Comparison of ENCODE assay signal across 21 mouse cellular contexts in genomic region chr3:104812254-104812653, GRCm38 (mm10). TPM values are rescaled to one million over a fixed set of nuclear protein-coding genes. Genes with fewer than 3 reads are reported as not detected.
DNase-seq lines count a peak whose midpoint lies in the region; ATAC-seq and TF ChIP-seq lines count a peak whose summit lies in the region.
"Had no signal": no experiment of that assay in that cellular context is flagged by ENCODE, and none has a peak within 500 bp of the region (broad histone marks: within the 10 kb centered on the region; RNA-seq: fewer than 3 reads in every experiment).

No protein-coding gene starts in this region.

- intact Hi-C loops in gastrocnemius, postnatal 36 days (cut with DNase I), result no loop called here
- intact Hi-C loops in left cerebral cortex, adult 2 months (cut with DNase I), result no loop called here

- H3K4me3 ChIP-seq in liver, postnatal 0 days (ENCODE audit: low read depth, low read length), result no peak overlapping the region
- H3K4me3 ChIP-seq in liver, embryonic 12.5 days, result no peak overlapping the region
- H3K4me3 ChIP-seq in E14TG2a.4 (replicated peaks; ENCODE audit: low read length), result peak overlapping the region; percentile 46
- 0 out of 4 replicates have a peak overlapping the region, but pooled peaks of 1 of the 2 experiments have one; percentile 4 for H3K4me3 ChIP-seq in ES-E14 (ENCODE audit: insufficient read depth in 1 of 2, low read depth in 1 of 2, low read length in 2 of 2, poor library complexity in 1 of 2, severe bottlenecking in 1 of 2)
- H3K4me3 ChIP-seq in left cerebral cortex, adult 2 months, result no peak overlapping the region
- H3K4me3 ChIP-seq: hindbrain, embryonic 10.5 days; hindbrain, embryonic 15.5 days had no signal

- H3K4me2 ChIP-seq in liver, postnatal 0 days (ENCODE audit: low read depth, low read length), result no peak overlapping the region
- no peak overlapping the region for H3K4me2 ChIP-seq in liver, embryonic 12.5 days
- H3K4me2 ChIP-seq: heart, embryonic 11.5 days; hindbrain, embryonic 15.5 days had no signal

- H3K9ac ChIP-seq in liver, postnatal 0 days (replicated peaks), result no peak overlapping the region
- H3K9ac ChIP-seq in liver, embryonic 12.5 days, result no peak overlapping the region
- no peak overlapping the region for H3K9ac ChIP-seq in ES-E14 (ENCODE audit: insufficient read depth, low read depth, low read length, poor library complexity, severe bottlenecking)
- H3K9ac ChIP-seq: hindbrain, embryonic 15.5 days had no signal

- no peak for TF ChIP-seq CTCF in liver, postnatal 0 days (IDR thresholded peaks at IDR 0.05; ENCODE audit: low read depth)
- no peak for TF ChIP-seq CTCF in E14TG2a.4 (conservative IDR thresholded peaks at IDR 0.05; ENCODE audit: low read length)
- no peak for TF ChIP-seq CTCF in left cerebral cortex, adult 2 months (IDR thresholded peaks at IDR 0.05)

- H3K27me3 ChIP-seq in liver, postnatal 0 days (ENCODE audit: insufficient read depth, low read length), result no peaks in the 10 kb centered on the region
- H3K27me3 ChIP-seq in liver, embryonic 12.5 days (replicated peaks), result no peaks in the 10 kb centered on the region
- H3K27me3 ChIP-seq in E14TG2a.4 (ENCODE audit: insufficient read depth, low read length), result no peaks in the 10 kb centered on the region
- H3K27me3 ChIP-seq: hindbrain, embryonic 15.5 days had no signal

- in situ Hi-C loops in ES-E14 (cut with MboI; ENCODE audit: low sequenced_read_pairs in 2 of 2, unreplicated experiment in 2 of 2), result no loop called here

- DNase-seq in liver, postnatal 0 days, result no peak
- no peak for DNase-seq in ES-E14 (ENCODE audit: low read depth, low spot score)
- DNase-seq in gastrocnemius, postnatal 36 days, result no peak
- no peak for DNase-seq in left cerebral cortex, adult 2 months (ENCODE audit: extremely low spot score in 1 of 2, low spot score in 2 of 2)
- DNase-seq in gastrocnemius, postnatal 25 days, result no peak
- DNase-seq: adrenal gland, adult 8-10 months; adrenal gland, postnatal 36 days; B cell, adult 2 months; cerebellum, adult 2 months; cerebellum, postnatal 14 days; kidney, adult 2 months had no signal

- H3K27ac ChIP-seq in liver, postnatal 0 days (ENCODE audit: low read depth), result peak overlapping the region; percentile 70
- no peak overlapping the region for H3K27ac ChIP-seq in liver, embryonic 12.5 days
- peak overlapping the region; percentile 64 for H3K27ac ChIP-seq in ES-E14 (ENCODE audit: insufficient read depth, low read depth, low read length, poor library complexity, severe bottlenecking)
- no peak overlapping the region for H3K27ac ChIP-seq in left cerebral cortex, adult 2 months
- H3K27ac ChIP-seq: hindbrain, embryonic 10.5 days; hindbrain, embryonic 15.5 days had no signal

- peaks cover 17% of the 10 kb centered on the region for H3K4me1 ChIP-seq in liver, postnatal 0 days (ENCODE audit: insufficient read depth)
- H3K4me1 ChIP-seq in liver, embryonic 12.5 days, result peaks cover 27% of the 10 kb centered on the region
- H3K4me1 ChIP-seq in E14TG2a.4 (replicated peaks; ENCODE audit: low read depth, low read length) (peaks cover 66% of the 10 kb centered on the region), ES-E14 (ENCODE audit: control insufficient read depth in 2 of 2, insufficient read depth in 2 of 2, low read length in 2 of 2, poor library complexity in 1 of 2) (peaks cover 14 to 21% of the 10 kb centered on the region in 2 experiments; a peak in 3 of 4 replicates)

- no peaks in the 10 kb centered on the region for H3K9me3 ChIP-seq in liver, postnatal 0 days (ENCODE audit: low read length)
- H3K9me3 ChIP-seq in liver, embryonic 12.5 days (replicated peaks), result no peaks in the 10 kb centered on the region
- H3K9me3 ChIP-seq in E14TG2a.4 (ENCODE audit: low read length) (no peaks in the 10 kb centered on the region), ES-E14 (ENCODE audit: control insufficient read depth, insufficient read depth, low read depth, low read length) (no peaks in the 10 kb centered on the region)
- H3K9me3 ChIP-seq: hindbrain, embryonic 10.5 days; hindbrain, embryonic 15.5 days had no signal

- WGBS in liver, postnatal 0 days (ENCODE audit: insufficient replicate concordance), result 74% methylated on average over 4 of the region's 4 CpGs
- 63% methylated on average over 4 of the region's 4 CpGs for WGBS in liver, embryonic 12.5 days (ENCODE audit: insufficient replicate concordance)

- no peak for ATAC-seq in liver, postnatal 0 days
- no peak for ATAC-seq in liver, embryonic 12.5 days
- 0 out of 2 replicates have a peak, but pooled peaks have one; percentile 31 for ATAC-seq in megakaryocyte progenitor cell, adult 5-6 weeks (replicated peaks; ENCODE audit: poor library complexity)
- ATAC-seq: CD4-positive, CD25-positive, alpha-beta regulatory T cell, adult 4 months; forebrain, embryonic 14.5 days had no signal

- no peaks in the 10 kb centered on the region for H3K36me3 ChIP-seq in liver, postnatal 0 days (replicated peaks; ENCODE audit: insufficient read depth, low read length)
- no peaks in the 10 kb centered on the region for H3K36me3 ChIP-seq in liver, embryonic 12.5 days
- H3K36me3 ChIP-seq in E14TG2a.4 (ENCODE audit: insufficient read depth, low read length) (peaks cover 22% of the 10 kb centered on the region), ES-E14 (ENCODE audit: control insufficient read depth, insufficient read depth, low read length, poor library complexity, severe bottlenecking) (no peaks in the 10 kb centered on the region)
- H3K36me3 ChIP-seq: hindbrain, embryonic 15.5 days had no signal

- TF ChIP-seq EP300 in liver, postnatal 0 days (IDR thresholded peaks at IDR 0.05; ENCODE audit: low read depth), result no peak

TF ChIP-seq in ES-E14, 5 proteins besides CTCF, POLR2A, EP300 and RAD21:
- TF ChIP-seq ZC3H11A (IDR thresholded peaks at IDR 0.05; ENCODE audit: borderline replicate concordance, low read depth, low read length), result no peak
- no peak for TF ChIP-seq CHD2 (IDR thresholded peaks at IDR 0.05; ENCODE audit: low read depth, low read length)
- no peak for TF ChIP-seq MAFK (IDR thresholded peaks at IDR 0.05; ENCODE audit: insufficient read depth, low read depth, low read length)
- no peak for TF ChIP-seq HCFC1 (IDR thresholded peaks at IDR 0.05; ENCODE audit: borderline replicate concordance, insufficient read depth, low read length)
- TF ChIP-seq ZNF384 (IDR thresholded peaks at IDR 0.05; ENCODE audit: low read depth, low read length), result no peak

RNA-seq across cellular contexts. Expression of gene Mov10, which starts 6.1 kb away (rescaled TPM):
- polyA plus RNA-seq in liver, postnatal 0 days (2015; fragmentation: Nextera tagmentation; extraction: Ambion mirVana), result 36.1 and 37.3 TPM in 2 replicates
- polyA plus RNA-seq in liver, embryonic 12.5 days (2016; fragmentation: Nextera tagmentation; extraction: Ambion mirVana), result 28.5 and 29.2 TPM in 2 replicates
- total RNA-seq in ES-E14 (2012; rRNA removed), result 37.5 and 55.5 TPM in 2 replicates
- total RNA-seq in megakaryocyte progenitor cell, adult 5-6 weeks (2015), result 5.8 and 8.9 TPM in 2 replicates
- total RNA-seq in megakaryocyte progenitor cell, adult 5-6 weeks (2017), result 2.0 and 4.4 TPM in 2 replicates
- 1 to 10 TPM; 1.3 to 1.7 TPM for total RNA-seq in gastrocnemius, postnatal 36 days (2021)
- total RNA-seq in left cerebral cortex, adult 2 months (2021), result 10 to 100 TPM; 10.5 to 10.9 TPM
- total RNA-seq in gastrocnemius, postnatal 25 days (2021), result 1 to 10 TPM; 1.4 to 1.7 TPM

RNA-seq across cellular contexts. Expression of gene Rhoc, which starts 24.1 kb away (rescaled TPM):
- 37.0 and 38.1 TPM in 2 replicates for polyA plus RNA-seq in liver, postnatal 0 days (2015; fragmentation: Nextera tagmentation; extraction: Ambion mirVana)
- polyA plus RNA-seq in liver, embryonic 12.5 days (2016; fragmentation: Nextera tagmentation; extraction: Ambion mirVana), result 28.1 and 34.1 TPM in 2 replicates
- total RNA-seq in ES-E14 (2012; rRNA removed), result 70.9 and 99.9 TPM in 2 replicates
- 0.37 TPM in 1 of 2 replicates, not detected in the other for total RNA-seq in megakaryocyte progenitor cell, adult 5-6 weeks (2015)
- total RNA-seq in megakaryocyte progenitor cell, adult 5-6 weeks (2017), result not detected in 2 replicates
- 10 to 100 TPM; 31.8 to 39.4 TPM for total RNA-seq in gastrocnemius, postnatal 36 days (2021)
- 10 to 100 TPM; 27.9 to 29.3 TPM for total RNA-seq in left cerebral cortex, adult 2 months (2021)
- 10 to 100 TPM; 44.8 to 66.5 TPM for total RNA-seq in gastrocnemius, postnatal 25 days (2021)
- total RNA-seq: MEL had no signal

RNA-seq across cellular contexts. Expression of gene Fam19a3, which starts 30.6 kb away (rescaled TPM):
- 0.02 TPM in 1 of 2 replicates, not detected in the other for polyA plus RNA-seq in liver, postnatal 0 days (2015; fragmentation: Nextera tagmentation; extraction: Ambion mirVana)
- polyA plus RNA-seq in liver, embryonic 12.5 days (2016; fragmentation: Nextera tagmentation; extraction: Ambion mirVana), result not detected in 2 replicates
- 0.13 and 0.16 TPM in 2 replicates for total RNA-seq in ES-E14 (2012; rRNA removed)
- not detected in 2 replicates for total RNA-seq in megakaryocyte progenitor cell, adult 5-6 weeks (2015)
- not detected in 2 replicates for total RNA-seq in megakaryocyte progenitor cell, adult 5-6 weeks (2017)
- total RNA-seq in gastrocnemius, postnatal 36 days (2021), result 1 to 10 TPM; 3.9 to 4.4 TPM
- under 1 TPM in 1 of 2 experiments, not detected in 1; 0.07 TPM for total RNA-seq in left cerebral cortex, adult 2 months (2021)
- 1 to 10 TPM; 4.0 to 4.6 TPM for total RNA-seq in gastrocnemius, postnatal 25 days (2021)
- total RNA-seq: common myeloid progenitor, adult 5-6 weeks; MEL had no signal
- polyA plus RNA-seq: hindbrain, embryonic 15.5 days had no signal

RNA-seq across cellular contexts. Expression of gene Ppm1j, which starts 31.4 kb away (rescaled TPM):
- 0.30 and 0.31 TPM in 2 replicates for polyA plus RNA-seq in liver, postnatal 0 days (2015; fragmentation: Nextera tagmentation; extraction: Ambion mirVana)
- polyA plus RNA-seq in liver, embryonic 12.5 days (2016; fragmentation: Nextera tagmentation; extraction: Ambion mirVana), result 0.79 and 1.3 TPM in 2 replicates
- total RNA-seq in ES-E14 (2012; rRNA removed), result 25.7 and 49.6 TPM in 2 replicates
- total RNA-seq in megakaryocyte progenitor cell, adult 5-6 weeks (2015), result not detected in 2 replicates
- total RNA-seq in megakaryocyte progenitor cell, adult 5-6 weeks (2017), result not detected in 2 replicates
- total RNA-seq in gastrocnemius, postnatal 36 days (2021), result 10 to 100 TPM; 30.5 to 40.0 TPM
- 1 to 10 TPM in 1 of 2 experiments, under 1 TPM in 1; 0.72 to 1.2 TPM for total RNA-seq in left cerebral cortex, adult 2 months (2021)
- 10 to 100 TPM; 34.3 to 40.8 TPM for total RNA-seq in gastrocnemius, postnatal 25 days (2021)

RNA-seq across cellular contexts. Expression of gene St7l, which starts 51.6 kb away (rescaled TPM):
- polyA plus RNA-seq in liver, postnatal 0 days (2015; fragmentation: Nextera tagmentation; extraction: Ambion mirVana), result 15.8 and 16.4 TPM in 2 replicates
- 16.2 and 19.3 TPM in 2 replicates for polyA plus RNA-seq in liver, embryonic 12.5 days (2016; fragmentation: Nextera tagmentation; extraction: Ambion mirVana)
- total RNA-seq in ES-E14 (2012; rRNA removed), result 14.3 and 16.1 TPM in 2 replicates
- 22.8 and 34.5 TPM in 2 replicates for total RNA-seq in megakaryocyte progenitor cell, adult 5-6 weeks (2015)
- total RNA-seq in megakaryocyte progenitor cell, adult 5-6 weeks (2017), result 28.3 and 30.7 TPM in 2 replicates
- 10 to 100 TPM; 20.2 to 21.2 TPM for total RNA-seq in gastrocnemius, postnatal 36 days (2021)
- 10 to 100 TPM; 36.2 to 40.5 TPM for total RNA-seq in left cerebral cortex, adult 2 months (2021)
- total RNA-seq in gastrocnemius, postnatal 25 days (2021), result 10 to 100 TPM; 20.7 to 21.2 TPM

Comparison
In these comparisons a context has a peak if more than half of its experiments do, and no peak if none do; other contexts are left out.
1. H3K27ac ChIP-seq: peak in liver, postnatal 0 days (single experiment) and ES-E14 (single experiment); none in liver, embryonic 12.5 days (single experiment) and left cerebral cortex, adult 2 months (single experiment).
2. RNA of gene Rhoc, which starts 24.1 kb away (total RNA-seq): 70.9 to 99.9 TPM in ES-E14, 44.8 to 66.5 TPM in gastrocnemius, postnatal 25 days, 31.8 to 39.4 TPM in gastrocnemius, postnatal 36 days and 27.9 to 29.3 TPM in left cerebral cortex, adult 2 months; 0.37 TPM in megakaryocyte progenitor cell, adult 5-6 weeks; every median in the first group is over 10 times any median in the second.